Mouse (Mus musculus) adrenal gland, postnatal 10 days (tissue): ENCODE measurements at regions not wholly inside any gene's neighbourhood (a gene's known extent, or its start where the extent isn't known, plus 50 kb on each side); places are given as distances from the start of the nearest gene placed in this dataset.
"Not testable (repeated sequence)": the region's sequence is repeated elsewhere in the genome, so short reads cannot be mapped to it uniquely, and the experiment has no call there.

Experiments
- DNase-seq: peaks from one replicate; pipeline ENCODE4 v3.0.0; 2021; ENCODE audit warnings: mixed read lengths

GRCm38 (mm10) chr14:24386756-24387155 lies 93.7 kb downstream of the E330034G19Rik start:
- not testable (repeated sequence) for DNase-seq

GRCm38 (mm10) chr14:24391841-24392240 lies 95.0 kb downstream of the Polr3a start:
- DNase-seq: peak; percentile 1
